Mouse (Mus musculus): ENCODE measurements around the gene Fezf1. TPM values are rescaled to one million over a fixed set of nuclear protein-coding genes. Genes with fewer than 3 reads are reported as not detected.

Gene Fezf1
- not detected in 2 replicates for polyA plus RNA-seq (2016; fragmentation: Nextera tagmentation; extraction: Ambion mirVana)

- H3K4me3 ChIP-seq, result peak within 1 kb of the TSS; percentile 52
- H3K27me3 ChIP-seq (ENCODE audit: low read depth, poor library complexity, severe bottlenecking), result peaks cover 98% of the 10 kb centered on the region
- peak; percentile 53 for DNase-seq (ENCODE audit: low spot score)
- H3K9me3 ChIP-seq (replicated peaks), result no peaks in the 10 kb centered on the region
- H3K27ac ChIP-seq, result 0 out of 2 replicates have a peak within 1 kb of the TSS, but pooled peaks have one; percentile 10
- peaks cover 30% of the 10 kb centered on the region for H3K4me1 ChIP-seq
- H3K36me3 ChIP-seq, result no peaks in the 10 kb centered on the region
- WGBS, result under 1% methylated on average over 31 of the region's 31 CpGs
These were observed at the start of gene Fezf1 for GRCm38 (mm10) chr6:23248313-23249052. TSS of gene Fezf1 (minus strand) at chr6:23248362.

GRCm38 (mm10) chr6:23294685-23295084 lies 46.5 kb upstream of the Fezf1 start:
- H3K9me3 ChIP-seq (replicated peaks), result no peaks in the 10 kb centered on the region
- no peak overlapping the region for H3K4me3 ChIP-seq
- WGBS, result 94% methylated on average over 4 of the region's 4 CpGs
- no peaks in the 10 kb centered on the region for H3K36me3 ChIP-seq
- H3K27ac ChIP-seq, result no peak overlapping the region
- 0 out of 2 replicates have a peak, but pooled peaks cover 3% of the 10 kb centered on the region for H3K4me1 ChIP-seq
- DNase-seq (ENCODE audit: low spot score), result no peak
- no peaks in the 10 kb centered on the region for H3K27me3 ChIP-seq (ENCODE audit: low read depth, poor library complexity, severe bottlenecking)

- Histone ChIP-seq H3K4me3 (no peak overlapping the region), H3K4me1 (0 out of 2 replicates have a peak, but pooled peaks cover 3% of the 10 kb centered on the region), H3K36me3 (no peaks in the 10 kb centered on the region), H3K27ac (no peak overlapping the region), H3K27me3 (ENCODE audit: low read depth, poor library complexity, severe bottlenecking) (no peaks in the 10 kb centered on the region), H3K9me3 (replicated peaks) (no peaks in the 10 kb centered on the region)
- DNase-seq (ENCODE audit: low spot score), result no peak
- WGBS, result 87% methylated on average over 4 of the region's 4 CpGs
These were observed 40.6 kb upstream of the Fezf1 start for GRCm38 (mm10) chr6:23288752-23289151.

- H3K27ac ChIP-seq, result 0 out of 2 replicates have a peak overlapping the region, but pooled peaks have one; percentile 25
- no peak for DNase-seq (ENCODE audit: low spot score)
- no peaks in the 10 kb centered on the region for H3K9me3 ChIP-seq (replicated peaks)
- no peak overlapping the region for H3K4me3 ChIP-seq
- 57% methylated on average over 9 of the region's 9 CpGs for WGBS
- H3K4me1 ChIP-seq, result peaks cover 12% of the 10 kb centered on the region
- 0 out of 2 replicates have a peak, but pooled peaks cover 6% of the 10 kb centered on the region for H3K27me3 ChIP-seq (ENCODE audit: low read depth, poor library complexity, severe bottlenecking)
- no peaks in the 10 kb centered on the region for H3K36me3 ChIP-seq
These were observed 33.3 kb upstream of the Fezf1 start for GRCm38 (mm10) chr6:23281514-23281820.

GRCm38 (mm10) chr6:23280811-23281513 lies 32.8 kb upstream of the Fezf1 start:
- DNase-seq (ENCODE audit: low spot score), result peak; percentile 47
- H3K27me3 ChIP-seq (ENCODE audit: low read depth, poor library complexity, severe bottlenecking), result 0 out of 2 replicates have a peak, but pooled peaks cover 6% of the 10 kb centered on the region
- peaks cover 12% of the 10 kb centered on the region for H3K4me1 ChIP-seq
- 0 out of 2 replicates have a peak overlapping the region, but pooled peaks have one; percentile 25 for H3K27ac ChIP-seq
- 40% methylated on average over 15 of the region's 15 CpGs for WGBS
- no peak overlapping the region for H3K4me3 ChIP-seq
- H3K9me3 ChIP-seq (replicated peaks), result no peaks in the 10 kb centered on the region
- no peaks in the 10 kb centered on the region for H3K36me3 ChIP-seq

GRCm38 (mm10) chr6:23273483-23273882 lies 25.3 kb upstream of the Fezf1 start:
- Histone ChIP-seq H3K4me3 (no peak overlapping the region), H3K27ac (no peak overlapping the region), H3K36me3 (no peaks in the 10 kb centered on the region), H3K9me3 (replicated peaks) (no peaks in the 10 kb centered on the region), H3K27me3 (ENCODE audit: low read depth, poor library complexity, severe bottlenecking) (peaks cover 28% of the 10 kb centered on the region), H3K4me1 (peaks cover 9% of the 10 kb centered on the region; the same call in 1 of the 2 replicates)
- DNase-seq (ENCODE audit: low spot score), result no peak
- WGBS, result 82% methylated on average over 4 of the region's 4 CpGs

- no peak overlapping the region for H3K27ac ChIP-seq
- no peaks in the 10 kb centered on the region for H3K36me3 ChIP-seq
- peaks cover 33% of the 10 kb centered on the region for H3K27me3 ChIP-seq (ENCODE audit: low read depth, poor library complexity, severe bottlenecking)
- H3K4me1 ChIP-seq, result peaks cover 9% of the 10 kb centered on the region; the same call in 1 of the 2 replicates
- no peaks in the 10 kb centered on the region for H3K9me3 ChIP-seq (replicated peaks)
- no peak overlapping the region; the same call in 1 of the 2 replicates for H3K4me3 ChIP-seq
- peak; percentile 37 for DNase-seq (ENCODE audit: low spot score)
- WGBS, result 5% methylated on average over 11 of the region's 11 CpGs
These were observed 24.8 kb upstream of the Fezf1 start for GRCm38 (mm10) chr6:23272979-23273378.

GRCm38 (mm10) chr6:23272542-23272941 lies 24.4 kb upstream of the Fezf1 start:
- 29% methylated on average over 7 of the region's 7 CpGs for WGBS
- no peak for DNase-seq (ENCODE audit: low spot score)
- H3K27me3 ChIP-seq (ENCODE audit: low read depth, poor library complexity, severe bottlenecking), result peaks cover 34% of the 10 kb centered on the region
- no peak overlapping the region for H3K27ac ChIP-seq
- H3K4me3 ChIP-seq, result no peak overlapping the region
- H3K9me3 ChIP-seq (replicated peaks), result no peaks in the 10 kb centered on the region
- no peaks in the 10 kb centered on the region for H3K36me3 ChIP-seq
- peaks cover 9% of the 10 kb centered on the region; the same call in 1 of the 2 replicates for H3K4me1 ChIP-seq

- H3K27me3 ChIP-seq (ENCODE audit: low read depth, poor library complexity, severe bottlenecking), result peaks cover 91% of the 10 kb centered on the region
- H3K4me3 ChIP-seq, result peak overlapping the region; percentile 19; the same call in 1 of the 2 replicates
- WGBS, result 1% methylated on average over 9 of the region's 9 CpGs
- H3K4me1 ChIP-seq, result peaks cover 3% of the 10 kb centered on the region
- H3K9me3 ChIP-seq (replicated peaks), result no peaks in the 10 kb centered on the region
- no peak overlapping the region for H3K27ac ChIP-seq
- no peaks in the 10 kb centered on the region for H3K36me3 ChIP-seq
- DNase-seq (ENCODE audit: low spot score), result no peak
These were observed 12.5 kb upstream of the Fezf1 start for GRCm38 (mm10) chr6:23260738-23261050.

- Histone ChIP-seq H3K36me3 (no peaks in the 10 kb centered on the region), H3K4me3 (peak overlapping the region; percentile 19; the same call in 1 of the 2 replicates), H3K9me3 (replicated peaks) (no peaks in the 10 kb centered on the region), H3K27me3 (ENCODE audit: low read depth, poor library complexity, severe bottlenecking) (peaks cover 92% of the 10 kb centered on the region), H3K27ac (no peak overlapping the region), H3K4me1 (peaks cover 3% of the 10 kb centered on the region)
- 1% methylated on average over 36 of the region's 36 CpGs for WGBS
- DNase-seq (ENCODE audit: low spot score), result peak; percentile 51
These were observed 12.0 kb upstream of the Fezf1 start for GRCm38 (mm10) chr6:23260016-23260737.

GRCm38 (mm10) chr6:23257981-23258380 lies 9.8 kb upstream of the Fezf1 start:
- Histone ChIP-seq H3K9me3 (replicated peaks) (no peaks in the 10 kb centered on the region), H3K4me3 (no peak overlapping the region), H3K27ac (no peak overlapping the region), H3K4me1 (peaks cover 11% of the 10 kb centered on the region), H3K36me3 (no peaks in the 10 kb centered on the region), H3K27me3 (ENCODE audit: low read depth, poor library complexity, severe bottlenecking) (peaks cover 98% of the 10 kb centered on the region)
- no peak for DNase-seq (ENCODE audit: low spot score)
- WGBS, result 19% methylated on average over 3 of the region's 3 CpGs

GRCm38 (mm10) chr6:23255161-23255560 lies 7.0 kb upstream of the Fezf1 start:
- Histone ChIP-seq H3K4me3 (no peak overlapping the region), H3K27me3 (ENCODE audit: low read depth, poor library complexity, severe bottlenecking) (peaks cover 98% of the 10 kb centered on the region), H3K27ac (no peak overlapping the region), H3K4me1 (peaks cover 8% of the 10 kb centered on the region), H3K36me3 (no peaks in the 10 kb centered on the region), H3K9me3 (replicated peaks) (no peaks in the 10 kb centered on the region)
- DNase-seq (ENCODE audit: low spot score), result no peak
- 3% methylated on average over 8 of the region's 8 CpGs for WGBS

All from limb, embryonic 10.5 days (tissue).